Comparison of ENCODE assay signal across 7 mouse cellular contexts in the genomic region with DNA sequence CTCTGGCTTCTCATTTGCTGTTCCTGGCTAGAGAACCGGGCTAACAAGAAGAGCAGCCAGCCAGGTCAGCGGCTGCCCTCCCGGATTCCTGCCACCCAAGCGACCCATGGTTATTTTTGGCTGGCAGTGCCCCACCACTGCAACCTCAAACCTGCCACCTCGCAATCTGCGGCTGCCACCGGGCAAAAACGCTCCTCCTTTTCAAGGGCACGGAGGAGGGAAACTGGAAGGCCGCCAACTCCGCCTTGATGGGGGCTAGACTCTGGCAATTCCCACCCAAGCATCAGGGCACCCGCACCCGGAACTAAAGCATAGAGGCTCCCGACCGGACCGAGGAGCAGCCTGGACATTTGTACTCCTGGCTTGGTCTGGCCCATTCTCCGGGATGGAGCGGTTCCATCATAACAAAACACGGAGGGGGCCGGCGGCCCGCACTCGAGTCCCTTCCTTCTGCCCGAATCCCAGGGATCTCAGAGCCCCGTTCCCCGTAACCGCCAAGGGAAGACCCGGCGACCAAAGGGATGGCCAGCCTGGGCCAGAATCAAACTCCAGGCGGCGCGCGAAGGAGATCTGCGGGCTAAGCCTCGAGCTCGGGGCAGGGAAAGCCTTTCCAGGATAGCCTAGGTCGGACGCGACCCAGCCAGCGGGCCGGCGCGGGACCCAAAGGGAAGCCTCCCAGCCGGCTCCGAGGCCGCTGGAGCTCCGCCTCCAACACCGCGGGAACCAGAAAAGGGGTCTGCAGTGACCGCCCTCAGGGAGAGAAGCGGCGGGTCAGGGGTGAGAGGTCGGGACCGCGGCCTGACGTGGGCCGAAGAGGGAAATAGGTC. TPM values are rescaled to one million over a fixed set of nuclear protein-coding genes. Genes with fewer than 3 reads are reported as not detected.
DNase-seq lines count a peak whose midpoint lies in the region; ATAC-seq lines count a peak whose summit lies in the region.

No protein-coding gene starts in this region.

- H3K4me3 ChIP-seq in intestine, embryonic 15.5 days (replicated peaks): peak overlapping the region; percentile 95

- peak; percentile 75 to 76 for DNase-seq in adrenal gland, adult 18-20 months (ENCODE audit: low spot score in 2 of 2)
- DNase-seq in embryo, embryonic 10.5 days (ENCODE audit: low spot score): peak; percentile 17
- peak; percentile 83 for DNase-seq in gastrocnemius, postnatal 25 days
- DNase-seq in left cerebral cortex, postnatal 25 days (ENCODE audit: low spot score in 2 of 2): peak; percentile 75 to 87
- peak; percentile 76 for DNase-seq in spleen, adult 12 weeks (ENCODE audit: low spot score)

- peak overlapping the region; percentile 90 for H3K27ac ChIP-seq in intestine, embryonic 15.5 days

- H3K27me3 ChIP-seq in intestine, embryonic 15.5 days (replicated peaks): no peaks in the 10 kb centered on the region

- under 1% methylated on average over 57 of the region's 57 CpGs for WGBS in intestine, embryonic 15.5 days

- H3K9me3 ChIP-seq in intestine, embryonic 15.5 days: no peaks in the 10 kb centered on the region

- peak overlapping the region; percentile 93 for H3K9ac ChIP-seq in intestine, embryonic 15.5 days

- peak; percentile 68 for ATAC-seq in intestine, embryonic 15.5 days
- peak; percentile 37 for ATAC-seq in megakaryocyte-erythroid progenitor cell, adult 5-6 weeks (replicated peaks; ENCODE audit: low FRiP score, low TSS enrichment, poor library complexity, severe bottlenecking)

- peak overlapping the region; percentile 98 for H3K4me2 ChIP-seq in intestine, embryonic 15.5 days (replicated peaks)

- peaks cover 20% of the 10 kb centered on the region for H3K36me3 ChIP-seq in intestine, embryonic 15.5 days

- peaks cover 32% of the 10 kb centered on the region for H3K4me1 ChIP-seq in intestine, embryonic 15.5 days (replicated peaks)

- intact Hi-C loops in left cerebral cortex, postnatal 25 days (cut with DNase I): loop anchor here (2.0 to 5.0 kb wide), 3 partner anchors 107 to 234 kb away; a partner anchor contains a TSS

RNA-seq across cellular contexts. Expression of a gene that starts 1.3 kb away (rescaled TPM):
- total RNA-seq in adrenal gland, adult 18-20 months (2021): 10 to 100 TPM; 63.6 to 74.9 TPM
- total RNA-seq in gastrocnemius, postnatal 25 days (2021): 10 to 100 TPM; 28.7 to 31.3 TPM
- polyA plus RNA-seq in intestine, embryonic 15.5 days (2015; fragmentation: Nextera tagmentation; extraction: Ambion mirVana): 57.8 and 71.7 TPM in 2 replicates
- total RNA-seq in left cerebral cortex, postnatal 25 days (2021): 10 to 100 TPM; 75.3 to 76.6 TPM
- total RNA-seq in megakaryocyte-erythroid progenitor cell, adult 5-6 weeks (2014; fragmentation: Nextera tagmentation): 58.1 and 73.0 TPM in 2 replicates
- 24.7 and 36.4 TPM in 2 replicates for total RNA-seq in megakaryocyte-erythroid progenitor cell, adult 5-6 weeks (2017)

RNA-seq across cellular contexts. Expression of a gene that starts 56.0 kb away (rescaled TPM):
- total RNA-seq in adrenal gland, adult 18-20 months (2021): 1 to 10 TPM; 7.1 to 8.7 TPM
- total RNA-seq in gastrocnemius, postnatal 25 days (2021): 1 to 10 TPM; 4.9 to 6.0 TPM
- 29.6 and 29.9 TPM in 2 replicates for polyA plus RNA-seq in intestine, embryonic 15.5 days (2015; fragmentation: Nextera tagmentation; extraction: Ambion mirVana)
- 10 to 100 TPM; 12.9 to 13.5 TPM for total RNA-seq in left cerebral cortex, postnatal 25 days (2021)
- 14.2 and 25.0 TPM in 2 replicates for total RNA-seq in megakaryocyte-erythroid progenitor cell, adult 5-6 weeks (2014; fragmentation: Nextera tagmentation)
- 4.8 and 6.0 TPM in 2 replicates for total RNA-seq in megakaryocyte-erythroid progenitor cell, adult 5-6 weeks (2017)

Comparison
In these comparisons a context has a peak if more than half of its experiments do, and no peak if none do; other contexts are left out.
1. Peak in every context shown above with its lines: DNase-seq, ATAC-seq, H3K4me3 ChIP-seq and H3K27ac ChIP-seq.
2. DNase-seq: peak in every context shown above with its lines; median percentile 83 in gastrocnemius, postnatal 25 days; 81 in left cerebral cortex, postnatal 25 days; 76 in spleen, adult 12 weeks; 76 in adrenal gland, adult 18-20 months; 17 in embryo, embryonic 10.5 days.